ENCODE assay signal across 22 mouse cellular contexts in genomic region chr19:3992416-3992815, GRCm38 (mm10). TPM values are rescaled to one million over a fixed set of nuclear protein-coding genes. Genes with fewer than 3 reads are reported as not detected.
DNase-seq lines count a peak whose midpoint lies in the region; ATAC-seq lines count a peak whose summit lies in the region.
"Had no signal": no experiment of that assay in that cellular context is flagged by ENCODE, and none has a peak within 500 bp of the region (broad histone marks: within the 10 kb centered on the region; RNA-seq: fewer than 3 reads in every experiment).

TSS of gene Tbx10 (plus strand) at chr19:3992752.

- H3K27ac ChIP-seq in hindbrain, embryonic 10.5 days: peak within 1 kb of the TSS; percentile 45; the same call in 1 of the 2 replicates
- no peak within 1 kb of the TSS for H3K27ac ChIP-seq in hindbrain, embryonic 16.5 days (ENCODE audit: low read depth, low read length)
- H3K27ac ChIP-seq in embryonic facial prominence, embryonic 12.5 days: no peak within 1 kb of the TSS
- H3K27ac ChIP-seq: forebrain, embryonic 15.5 days; heart, embryonic 13.5 days; hindbrain, embryonic 12.5 days; hindbrain, postnatal 0 days had no signal

- peaks cover 31% of the 10 kb centered on the region for H3K4me1 ChIP-seq in hindbrain, embryonic 10.5 days (replicated peaks)
- H3K4me1 ChIP-seq in hindbrain, embryonic 16.5 days (ENCODE audit: control insufficient read depth, insufficient read depth, low read depth, low read length): no peaks in the 10 kb centered on the region
- H3K4me1 ChIP-seq in megakaryocyte, embryonic 14.5 days: peaks cover 28% of the 10 kb centered on the region
- H3K4me1 ChIP-seq in embryonic facial prominence, embryonic 12.5 days: no peaks in the 10 kb centered on the region; the same call in 1 of the 2 replicates
- H3K4me1 ChIP-seq: forebrain, embryonic 15.5 days had no signal

- 0 out of 2 replicates have a peak, but pooled peaks cover 4% of the 10 kb centered on the region for H3K27me3 ChIP-seq in hindbrain, embryonic 10.5 days (ENCODE audit: insufficient read depth, poor library complexity, severe bottlenecking)
- no peaks in the 10 kb centered on the region for H3K27me3 ChIP-seq in hindbrain, embryonic 16.5 days (replicated peaks; ENCODE audit: control insufficient read depth, insufficient read depth, low read length)
- H3K27me3 ChIP-seq in megakaryocyte, embryonic 14.5 days (replicated peaks): peaks cover 53% of the 10 kb centered on the region
- no peaks in the 10 kb centered on the region for H3K27me3 ChIP-seq in embryonic facial prominence, embryonic 12.5 days
- H3K27me3 ChIP-seq: forebrain, embryonic 15.5 days; hindbrain, embryonic 12.5 days had no signal

- ATAC-seq in hindbrain, embryonic 16.5 days: no peak
- ATAC-seq in megakaryocyte, adult 5-6 weeks (ENCODE audit: poor library complexity, severe bottlenecking): no peak
- ATAC-seq in embryonic facial prominence, embryonic 12.5 days (ENCODE audit: insufficient number of reproducible peaks, insufficient read depth, low FRiP score, low TSS enrichment): no peak
- no peak for ATAC-seq in megakaryocyte progenitor cell, adult 5-6 weeks (replicated peaks; ENCODE audit: poor library complexity)
- ATAC-seq: forebrain, embryonic 15.5 days; hindbrain, postnatal 0 days had no signal

- no peak within 1 kb of the TSS for H3K4me3 ChIP-seq in hindbrain, embryonic 10.5 days
- no peak within 1 kb of the TSS for H3K4me3 ChIP-seq in hindbrain, embryonic 16.5 days (ENCODE audit: low read length)
- H3K4me3 ChIP-seq in megakaryocyte, embryonic 14.5 days (replicated peaks): peak within 1 kb of the TSS; percentile 26
- no peak within 1 kb of the TSS for H3K4me3 ChIP-seq in embryonic facial prominence, embryonic 12.5 days
- H3K4me3 ChIP-seq: forebrain, embryonic 15.5 days; heart, embryonic 13.5 days; hindbrain, embryonic 12.5 days had no signal

- DNase-seq in hindbrain, embryonic 10.5 days (ENCODE audit: low spot score): no peak
- DNase-seq in left cerebral cortex, adult 8-10 months (ENCODE audit: low spot score in 2 of 2): no peak
- DNase-seq: adrenal gland, adult 8-10 months; adrenal gland, postnatal 36 days; cerebellum, adult 2 months; cerebellum, postnatal 10 days; gastrocnemius, postnatal 36 days; heart, adult 18-20 months; heart, postnatal 36 days had no signal

- H3K4me2 ChIP-seq in hindbrain, embryonic 16.5 days (ENCODE audit: low read length): no peak within 1 kb of the TSS
- H3K4me2 ChIP-seq in embryonic facial prominence, embryonic 12.5 days (replicated peaks): no peak within 1 kb of the TSS
- H3K4me2 ChIP-seq: forebrain, embryonic 15.5 days; heart, embryonic 13.5 days; hindbrain, embryonic 12.5 days had no signal

- no peaks in the 10 kb centered on the region for H3K36me3 ChIP-seq in hindbrain, embryonic 10.5 days
- no peaks in the 10 kb centered on the region for H3K36me3 ChIP-seq in hindbrain, embryonic 16.5 days (ENCODE audit: control insufficient read depth, insufficient read depth, low read length)
- no peaks in the 10 kb centered on the region for H3K36me3 ChIP-seq in megakaryocyte, embryonic 14.5 days (replicated peaks; ENCODE audit: low read length)
- H3K36me3 ChIP-seq in embryonic facial prominence, embryonic 12.5 days: no peaks in the 10 kb centered on the region
- H3K36me3 ChIP-seq: forebrain, embryonic 15.5 days; hindbrain, embryonic 12.5 days had no signal

- 57% methylated on average over 5 of the region's 5 CpGs for WGBS in hindbrain, embryonic 10.5 days
- 52% methylated on average over 5 of the region's 5 CpGs for WGBS in hindbrain, embryonic 16.5 days
- 62% methylated on average over 5 of the region's 5 CpGs for WGBS in embryonic facial prominence, embryonic 12.5 days

- peaks cover 5% of the 10 kb centered on the region for H3K9me3 ChIP-seq in hindbrain, embryonic 10.5 days
- H3K9me3 ChIP-seq in hindbrain, embryonic 16.5 days (ENCODE audit: control insufficient read depth, low read length): no peaks in the 10 kb centered on the region
- H3K9me3 ChIP-seq in megakaryocyte, embryonic 14.5 days: peaks cover 6% of the 10 kb centered on the region
- H3K9me3 ChIP-seq in embryonic facial prominence, embryonic 12.5 days: no peaks in the 10 kb centered on the region
- H3K9me3 ChIP-seq: forebrain, embryonic 15.5 days; hindbrain, embryonic 12.5 days had no signal

- H3K9ac ChIP-seq in hindbrain, embryonic 16.5 days (ENCODE audit: low read depth, low read length): no peak within 1 kb of the TSS
- 0 out of 2 replicates have a peak within 1 kb of the TSS, but pooled peaks have one; percentile 2 for H3K9ac ChIP-seq in embryonic facial prominence, embryonic 12.5 days
- H3K9ac ChIP-seq: forebrain, embryonic 15.5 days; heart, embryonic 13.5 days; hindbrain, embryonic 12.5 days had no signal

RNA-seq across cellular contexts. Expression of gene Tbx10, which starts in this region (rescaled TPM):
- 0.88 and 2.6 TPM in 2 replicates for polyA plus RNA-seq in hindbrain, embryonic 10.5 days (2016; fragmentation: Nextera tagmentation; extraction: Ambion mirVana)
- polyA plus RNA-seq in hindbrain, embryonic 16.5 days (2015; fragmentation: Nextera tagmentation; extraction: Ambion mirVana): 0.67 and 0.89 TPM in 2 replicates
- polyA plus RNA-seq in megakaryocyte, embryonic 14.5 days (2012; ENCODE audit: insufficient read depth, low replicate concordance): not detected in 2 replicates
- not detected in 2 replicates for total RNA-seq in megakaryocyte, adult 5-6 weeks (2015)
- not detected in 2 replicates for total RNA-seq in megakaryocyte, adult 5-6 weeks (2017)
- polyA plus RNA-seq in embryonic facial prominence, embryonic 12.5 days (2016; fragmentation: Nextera tagmentation; extraction: Ambion mirVana): not detected in 2 replicates
- total RNA-seq in megakaryocyte progenitor cell, adult 5-6 weeks (2015): not detected in 2 replicates
- total RNA-seq in megakaryocyte progenitor cell, adult 5-6 weeks (2017): not detected in 2 replicates
- total RNA-seq in left cerebral cortex, adult 8-10 months (2022): not detected
- total RNA-seq: adrenal gland, adult 8-10 months; adrenal gland, postnatal 36 days; CH12.LX; gastrocnemius, postnatal 36 days; heart, adult 18-20 months; heart, postnatal 36 days; hindbrain, postnatal 0 days had no signal
- polyA plus RNA-seq: embryonic facial prominence, embryonic 11.5 days; forebrain, embryonic 11.5 days; heart, embryonic 13.5 days; heart, postnatal 0 days had no signal
